Mouse (Mus musculus): ENCODE measurements around the gene Npdc1. TPM values are rescaled to one million over a fixed set of nuclear protein-coding genes. Genes with fewer than 3 reads are reported as not detected.

The Npdc1 gene
- polyA plus RNA-seq, 1 experiment from 2014 or later, result 496 TPM

DNA sequence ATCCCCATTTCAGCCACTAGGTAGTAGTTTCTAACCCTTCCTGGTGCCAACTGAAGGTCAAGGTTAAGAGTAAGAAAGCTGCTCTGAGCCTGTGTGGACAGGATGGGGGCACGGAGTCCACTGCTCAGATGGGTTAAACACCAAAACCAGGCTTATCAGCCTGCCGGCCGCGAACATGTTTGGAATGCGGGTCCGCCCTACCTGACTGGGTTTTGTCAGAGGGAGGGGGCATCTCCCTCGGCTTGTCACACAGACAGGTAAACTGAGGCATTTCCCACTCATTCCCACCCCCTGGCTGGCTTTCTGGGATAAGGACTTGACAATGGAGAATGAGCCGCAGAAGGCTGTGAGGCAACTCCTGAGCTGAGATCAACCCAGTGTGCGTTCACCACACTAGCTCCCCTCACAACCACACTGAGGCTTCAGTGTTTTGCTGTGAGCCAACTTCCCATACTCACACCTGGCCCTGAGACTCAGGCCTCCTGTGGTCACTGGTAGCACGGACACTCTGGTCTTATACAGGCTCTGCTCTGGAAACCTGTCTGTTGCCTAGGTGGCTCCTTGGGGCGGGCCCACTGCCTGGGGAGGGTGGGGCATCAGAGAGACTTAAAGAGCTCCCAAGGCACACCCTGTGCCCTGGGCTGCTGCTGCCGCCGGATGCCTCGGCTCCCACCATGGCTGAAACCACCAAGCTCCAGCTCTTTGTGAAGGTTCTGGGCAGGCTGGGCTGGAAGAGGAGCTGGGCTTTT lies 57.2 kb downstream of the Npdc1 start, which contains the start of gene Clic3:
TSS of gene Clic3 (plus strand) at position 634 of the 749 bp plus-strand sequence.
- Histone ChIP-seq H3K27me3 (ENCODE audit: control insufficient read depth, insufficient read depth, low read length) (no peaks in the 10 kb centered on the region), H3K4me1 (ENCODE audit: control insufficient read depth, insufficient read depth, low read length) (peaks cover 16% of the 10 kb centered on the region), H3K36me3 (ENCODE audit: control insufficient read depth, insufficient read depth, low read length) (0 out of 2 replicates have a peak, but pooled peaks cover 5% of the 10 kb centered on the region), H3K9ac (replicated peaks; ENCODE audit: low read depth, low read length) (no peak within 1 kb of the TSS), H3K4me3 (ENCODE audit: low read depth, low read length) (no peak within 1 kb of the TSS), H3K9me3 (ENCODE audit: control insufficient read depth, low read length) (no peaks in the 10 kb centered on the region), H3K4me2 (ENCODE audit: low read depth, low read length) (no peak within 1 kb of the TSS), H3K27ac (ENCODE audit: low read depth, low read length) (no peak within 1 kb of the TSS)
- ATAC-seq (ENCODE audit: low read depth), result no peak
- WGBS, result 62% methylated on average over 14 of the region's 14 CpGs

DNA sequence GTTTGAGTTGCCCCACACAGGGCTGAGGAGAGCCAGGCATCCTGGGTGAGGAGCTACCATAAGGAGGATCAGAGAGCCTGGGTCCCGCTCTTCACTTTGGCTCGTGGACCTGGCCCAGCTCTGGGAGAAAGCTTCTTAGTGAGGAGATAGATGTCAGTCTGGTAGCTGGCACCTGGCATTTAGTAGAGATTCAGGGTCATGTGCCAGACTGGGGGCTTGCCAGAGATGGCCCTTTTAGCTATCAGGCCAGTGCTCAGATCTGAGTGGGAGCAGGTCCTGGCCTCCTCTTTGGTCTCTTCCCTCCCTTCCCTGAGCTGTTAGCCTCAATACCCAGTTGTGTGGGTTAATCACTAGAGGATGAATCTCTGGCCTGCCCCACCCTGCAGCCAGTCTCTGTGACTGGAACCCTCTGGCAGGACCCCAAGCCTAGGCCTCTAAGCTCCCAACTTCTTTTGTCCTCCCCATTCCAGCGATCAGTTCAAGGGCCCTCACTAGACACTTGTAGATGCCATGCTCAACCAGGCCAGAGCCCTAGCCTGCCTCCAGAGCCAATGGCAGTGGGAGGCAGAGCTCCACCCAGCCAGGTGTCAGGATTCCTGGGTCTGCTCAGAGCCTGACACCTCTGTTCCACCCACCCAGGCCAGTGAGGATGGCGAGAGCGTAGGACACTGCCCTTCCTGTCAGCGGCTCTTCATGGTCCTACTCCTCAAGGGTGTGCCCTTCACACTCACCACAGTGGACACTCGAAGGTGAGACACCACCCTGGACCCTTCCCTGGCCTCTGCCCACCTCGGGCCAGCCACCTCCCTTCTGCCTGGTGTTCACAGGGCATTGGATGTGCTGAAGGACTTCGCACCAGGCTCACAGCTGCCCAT lies 58.1 kb downstream of the Npdc1 start:
- no peak overlapping the region for H3K27ac ChIP-seq (ENCODE audit: low read depth, low read length)
- H3K27me3 ChIP-seq (ENCODE audit: control insufficient read depth, insufficient read depth, low read length), result no peaks in the 10 kb centered on the region
- peaks cover 17% of the 10 kb centered on the region for H3K4me1 ChIP-seq (ENCODE audit: control insufficient read depth, insufficient read depth, low read length)
- WGBS, result 92% methylated on average over 9 of the region's 9 CpGs
- no peaks in the 10 kb centered on the region for H3K9me3 ChIP-seq (ENCODE audit: control insufficient read depth, low read length)
- no peak for ATAC-seq (ENCODE audit: low read depth)
- H3K4me3 ChIP-seq (ENCODE audit: low read depth, low read length), result no peak overlapping the region
- no peak overlapping the region for H3K9ac ChIP-seq (replicated peaks; ENCODE audit: low read depth, low read length)
- H3K4me2 ChIP-seq (ENCODE audit: low read depth, low read length), result no peak overlapping the region
- H3K36me3 ChIP-seq (ENCODE audit: control insufficient read depth, insufficient read depth, low read length), result 0 out of 2 replicates have a peak, but pooled peaks cover 5% of the 10 kb centered on the region

DNA sequence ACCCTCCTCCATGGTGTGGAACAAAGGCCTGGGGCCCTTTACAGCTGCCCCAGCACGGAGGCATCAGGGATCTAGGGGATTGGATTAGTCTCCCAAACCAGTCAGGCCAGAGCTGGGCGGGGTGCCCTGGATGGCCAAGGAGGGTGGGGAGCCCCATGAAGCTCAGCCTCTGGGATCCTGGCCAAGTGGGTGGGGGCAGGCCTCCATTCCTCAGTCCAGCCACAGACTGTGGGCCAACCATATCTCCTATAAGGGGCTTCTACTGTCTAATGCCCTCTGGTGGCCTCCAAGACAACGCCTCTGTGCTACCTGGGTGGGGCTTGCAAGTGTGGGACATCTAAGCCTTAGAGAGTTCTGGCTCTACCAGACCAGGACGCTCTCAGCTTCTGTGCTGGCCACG lies 59.8 kb downstream of the Npdc1 start:
- H3K9me3 ChIP-seq (ENCODE audit: control insufficient read depth, low read length), result no peaks in the 10 kb centered on the region
- H3K4me3 ChIP-seq (ENCODE audit: low read depth, low read length), result no peak overlapping the region
- no peaks in the 10 kb centered on the region for H3K27me3 ChIP-seq (ENCODE audit: control insufficient read depth, insufficient read depth, low read length)
- no peak overlapping the region for H3K27ac ChIP-seq (ENCODE audit: low read depth, low read length)
- 76% methylated on average over 5 of the region's 5 CpGs for WGBS
- peaks cover 17% of the 10 kb centered on the region for H3K4me1 ChIP-seq (ENCODE audit: control insufficient read depth, insufficient read depth, low read length)
- no peak for ATAC-seq (ENCODE audit: low read depth)
- H3K4me2 ChIP-seq (ENCODE audit: low read depth, low read length), result no peak overlapping the region
- 0 out of 2 replicates have a peak, but pooled peaks cover 5% of the 10 kb centered on the region for H3K36me3 ChIP-seq (ENCODE audit: control insufficient read depth, insufficient read depth, low read length)
- H3K9ac ChIP-seq (replicated peaks; ENCODE audit: low read depth, low read length), result no peak overlapping the region

Small RNA genes within 50 kb of the gene (microRNA-seq; reads per million reads assigned to microRNA genes)
- not detected for gene Mir3087

Other genes with a start within 250 kb of the Npdc1 start
- gene Nrarp, start 218.6 kb upstream of the Npdc1 start, polyA plus RNA-seq (2014; fragmentation: Nextera tagmentation; extraction: Ambion mirVana), result 10.7 and 15.1 TPM in 2 replicates
- gene Tor4a, start 202.5 kb upstream of the Npdc1 start, polyA plus RNA-seq (2014; fragmentation: Nextera tagmentation; extraction: Ambion mirVana), result 0.88 and 1.4 TPM in 2 replicates
- gene Nelfb, start 187.9 kb upstream of the Npdc1 start, polyA plus RNA-seq (2014; fragmentation: Nextera tagmentation; extraction: Ambion mirVana), result 74.7 and 86.2 TPM in 2 replicates
- gene Stpg3, start 184.7 kb upstream of the Npdc1 start, polyA plus RNA-seq (2014; fragmentation: Nextera tagmentation; extraction: Ambion mirVana), result not detected in 2 replicates
- 0.91 TPM in 1 of 2 replicates, not detected in the other for gene Fam166a, start 180.6 kb upstream of the Npdc1 start, polyA plus RNA-seq (2014; fragmentation: Nextera tagmentation; extraction: Ambion mirVana)
- 361 and 387 TPM in 2 replicates for gene Tubb4b, start 174.6 kb upstream of the Npdc1 start, polyA plus RNA-seq (2014; fragmentation: Nextera tagmentation; extraction: Ambion mirVana)
- gene Slc34a3, start 165.0 kb upstream of the Npdc1 start, polyA plus RNA-seq (2014; fragmentation: Nextera tagmentation; extraction: Ambion mirVana), result not detected in 2 replicates
- gene Rnf224, start 162.6 kb upstream of the Npdc1 start, polyA plus RNA-seq (2014; fragmentation: Nextera tagmentation; extraction: Ambion mirVana), result not detected in 2 replicates
- 147 and 191 TPM in 2 replicates for gene Rnf208, start 157.1 kb upstream of the Npdc1 start, polyA plus RNA-seq (2014; fragmentation: Nextera tagmentation; extraction: Ambion mirVana)
- gene Cysrt1, start 156.9 kb upstream of the Npdc1 start, polyA plus RNA-seq (2014; fragmentation: Nextera tagmentation; extraction: Ambion mirVana), result 0.33 and 0.45 TPM in 2 replicates
- 5.0 and 7.1 TPM in 2 replicates for gene AL732309.1, start 152.5 kb upstream of the Npdc1 start, polyA plus RNA-seq (2014; fragmentation: Nextera tagmentation; extraction: Ambion mirVana)
- 11.0 and 11.2 TPM in 2 replicates for gene Tmem203, start 143.9 kb upstream of the Npdc1 start, polyA plus RNA-seq (2014; fragmentation: Nextera tagmentation; extraction: Ambion mirVana)
- gene Tprn, start 136.7 kb upstream of the Npdc1 start, polyA plus RNA-seq (2014; fragmentation: Nextera tagmentation; extraction: Ambion mirVana), result 11.5 and 12.3 TPM in 2 replicates
- 177 and 182 TPM in 2 replicates for gene Ssna1, start 126.9 kb upstream of the Npdc1 start, polyA plus RNA-seq (2014; fragmentation: Nextera tagmentation; extraction: Ambion mirVana)
- gene Anapc2, start 126.9 kb upstream of the Npdc1 start, polyA plus RNA-seq (2014; fragmentation: Nextera tagmentation; extraction: Ambion mirVana), result 110 and 116 TPM in 2 replicates
- gene Tmem210, start 111.2 kb upstream of the Npdc1 start, polyA plus RNA-seq (2014; fragmentation: Nextera tagmentation; extraction: Ambion mirVana), result not detected in 2 replicates
- gene Lrrc26, start 109.4 kb upstream of the Npdc1 start, polyA plus RNA-seq (2014; fragmentation: Nextera tagmentation; extraction: Ambion mirVana), result 0.45 TPM in 1 of 2 replicates, not detected in the other
- 60.8 and 89.4 TPM in 2 replicates for gene Grin1, start 80.2 kb upstream of the Npdc1 start, polyA plus RNA-seq (2014; fragmentation: Nextera tagmentation; extraction: Ambion mirVana)
- gene Man1b1, start 67.0 kb upstream of the Npdc1 start, polyA plus RNA-seq (2014; fragmentation: Nextera tagmentation; extraction: Ambion mirVana), result 59.9 and 85.5 TPM in 2 replicates
- gene Dpp7, start 43.0 kb upstream of the Npdc1 start, polyA plus RNA-seq (2014; fragmentation: Nextera tagmentation; extraction: Ambion mirVana), result 23.9 and 27.1 TPM in 2 replicates
- 4.6 and 5.2 TPM in 2 replicates for gene Uap1l1, start 33.7 kb upstream of the Npdc1 start, polyA plus RNA-seq (2014; fragmentation: Nextera tagmentation; extraction: Ambion mirVana)
- gene Sapcd2, start 27.0 kb upstream of the Npdc1 start, polyA plus RNA-seq (2014; fragmentation: Nextera tagmentation; extraction: Ambion mirVana), result 6.9 and 7.8 TPM in 2 replicates
- gene Entpd2, start 3.5 kb upstream of the Npdc1 start, polyA plus RNA-seq (2014; fragmentation: Nextera tagmentation; extraction: Ambion mirVana), result 1.6 and 10.6 TPM in 2 replicates
- gene Fut7, start 23.9 kb downstream of the Npdc1 start, polyA plus RNA-seq (2014; fragmentation: Nextera tagmentation; extraction: Ambion mirVana), result 0.17 and 0.23 TPM in 2 replicates
- gene Abca2, start 29.4 kb downstream of the Npdc1 start, polyA plus RNA-seq (2014; fragmentation: Nextera tagmentation; extraction: Ambion mirVana), result 16.2 and 17.0 TPM in 2 replicates
- gene Clic3, start 57.5 kb downstream of the Npdc1 start, polyA plus RNA-seq (2014; fragmentation: Nextera tagmentation; extraction: Ambion mirVana), result 1.5 and 2.4 TPM in 2 replicates
- gene Paxx, start 61.7 kb downstream of the Npdc1 start, polyA plus RNA-seq (2014; fragmentation: Nextera tagmentation; extraction: Ambion mirVana), result 94.5 and 124 TPM in 2 replicates
- 5.6 and 87.6 TPM in 2 replicates for gene Ptgds, start 70.7 kb downstream of the Npdc1 start, polyA plus RNA-seq (2014; fragmentation: Nextera tagmentation; extraction: Ambion mirVana)
- gene Lcn12, start 94.6 kb downstream of the Npdc1 start, polyA plus RNA-seq (2014; fragmentation: Nextera tagmentation; extraction: Ambion mirVana), result not detected in 2 replicates
- gene Fbxw5, start 101.4 kb downstream of the Npdc1 start, polyA plus RNA-seq (2014; fragmentation: Nextera tagmentation; extraction: Ambion mirVana), result 124 and 137 TPM in 2 replicates
- gene C8g, start 102.4 kb downstream of the Npdc1 start, polyA plus RNA-seq (2014; fragmentation: Nextera tagmentation; extraction: Ambion mirVana), result 5.6 and 6.8 TPM in 2 replicates
- gene Traf2, start 147.6 kb downstream of the Npdc1 start, polyA plus RNA-seq (2014; fragmentation: Nextera tagmentation; extraction: Ambion mirVana), result 12.6 and 14.8 TPM in 2 replicates
- 373 and 390 TPM in 2 replicates for gene Edf1, start 158.5 kb downstream of the Npdc1 start, polyA plus RNA-seq (2014; fragmentation: Nextera tagmentation; extraction: Ambion mirVana)
- 2.2 and 2.3 TPM in 2 replicates for gene Mamdc4, start 175.5 kb downstream of the Npdc1 start, polyA plus RNA-seq (2014; fragmentation: Nextera tagmentation; extraction: Ambion mirVana)
- 184 and 209 TPM in 2 replicates for gene Phpt1, start 175.9 kb downstream of the Npdc1 start, polyA plus RNA-seq (2014; fragmentation: Nextera tagmentation; extraction: Ambion mirVana)
- gene Ajm1, start 182.4 kb downstream of the Npdc1 start, polyA plus RNA-seq (2014; fragmentation: Nextera tagmentation; extraction: Ambion mirVana), result 8.1 and 13.3 TPM in 2 replicates
- 64.2 and 66.6 TPM in 2 replicates for gene Rabl6, start 209.2 kb downstream of the Npdc1 start, polyA plus RNA-seq (2014; fragmentation: Nextera tagmentation; extraction: Ambion mirVana)
- gene Ccdc183, start 218.3 kb downstream of the Npdc1 start, polyA plus RNA-seq (2014; fragmentation: Nextera tagmentation; extraction: Ambion mirVana), result 0.33 and 0.43 TPM in 2 replicates
- 48.5 and 55.3 TPM in 2 replicates for gene Tmem141, start 222.7 kb downstream of the Npdc1 start, polyA plus RNA-seq (2014; fragmentation: Nextera tagmentation; extraction: Ambion mirVana)
- gene Fcna, start 228.7 kb downstream of the Npdc1 start, polyA plus RNA-seq (2014; fragmentation: Nextera tagmentation; extraction: Ambion mirVana), result 0.63 and 3.3 TPM in 2 replicates